Mouse (Mus musculus) intestine, postnatal 0 days (tissue): ENCODE measurements around the gene Ifng. TPM values are rescaled to one million over a fixed set of nuclear protein-coding genes. Genes with fewer than 3 reads are reported as not detected.

Experiments
- ATAC-seq: fragments of 200-750 bp; cut with Nextera tagmentation; 2 replicates; pipeline ENCODE4 v1.8.0; 2017; ENCODE audit warnings: mild to moderate bottlenecking, moderate TSS enrichment, moderate library complexity
- H3K27ac ChIP-seq: fragments of 300-500 bp; sonication (generic); 2 replicates; pipeline ENCODE4 v1.5.1; 2014; ENCODE audit warnings: mild to moderate bottlenecking, low read depth, low read length, moderate library complexity
- H3K27me3 ChIP-seq: fragments of 300-500 bp; sonication (generic); replicated peaks from 2 replicates; pipeline ENCODE4 v1.6.1; 2014; ENCODE audit warnings: low read length, mixed read lengths; ENCODE audit not compliant: control insufficient read depth, insufficient read depth
- H3K36me3 ChIP-seq: fragments of 300-500 bp; sonication (generic); 2 replicates; pipeline ENCODE4 v1.6.1; 2014; ENCODE audit warnings: mild to moderate bottlenecking, moderate library complexity; ENCODE audit not compliant: control insufficient read depth, insufficient read depth
- H3K4me1 ChIP-seq: fragments of 300-500 bp; sonication (generic); replicated peaks from 2 replicates; pipeline ENCODE4 v1.6.1; 2014; ENCODE audit warnings: antibody characterized with exemption, low read length, mixed read lengths; ENCODE audit not compliant: control insufficient read depth, insufficient read depth
- H3K4me2 ChIP-seq: fragments of 300-500 bp; sonication (generic); replicated peaks from 2 replicates; pipeline ENCODE4 v1.6.1; 2014; ENCODE audit warnings: low read depth, mild to moderate bottlenecking, moderate library complexity
- H3K4me3 ChIP-seq: fragments of 300-500 bp; sonication (generic); 2 replicates; pipeline ENCODE4 v1.5.1; 2014; ENCODE audit warnings: low read depth, low read length
- H3K9ac ChIP-seq: fragments of 300-500 bp; sonication (generic); 2 replicates; pipeline ENCODE4 v1.6.1; 2014; ENCODE audit warnings: mild to moderate bottlenecking, low read depth, low read length
- H3K9me3 ChIP-seq: fragments of 300-500 bp; sonication (generic); 2 replicates; pipeline ENCODE4 v1.6.1; 2016; ENCODE audit warnings: mixed run types; ENCODE audit not compliant: control insufficient read depth
- CTCF ChIP-seq: sonication (generic); IDR thresholded peaks from 2 replicates; pipeline ENCODE4 v1.5.1; 2016; ENCODE audit warnings: low read depth, mild to moderate bottlenecking, control low read depth, antibody characterized with exemption, moderate library complexity
- WGBS: fragments of 180-500 bp; shearing (Covaris S2); extraction: QIAGEN DNeasy Blood & Tissue Kit; methylation state at CpG from one replicate; pipeline ENCODE4 v1.1.7; 2014; 5-methylcytosine and 5-hydroxymethylcytosine counted together
- polyA plus RNA-seq: library from polyadenylated mRNA; unstranded; fragments of >200 nt; fragmentation: Nextera tagmentation; extraction: Ambion mirVana; gene quantifications from 2 replicates; pipeline ENCODE4 v1.2.1, GENCODE M21; 2015

Ifng gene
- polyA plus RNA-seq, 1 experiment from 2014 or later: not detected

DNA sequence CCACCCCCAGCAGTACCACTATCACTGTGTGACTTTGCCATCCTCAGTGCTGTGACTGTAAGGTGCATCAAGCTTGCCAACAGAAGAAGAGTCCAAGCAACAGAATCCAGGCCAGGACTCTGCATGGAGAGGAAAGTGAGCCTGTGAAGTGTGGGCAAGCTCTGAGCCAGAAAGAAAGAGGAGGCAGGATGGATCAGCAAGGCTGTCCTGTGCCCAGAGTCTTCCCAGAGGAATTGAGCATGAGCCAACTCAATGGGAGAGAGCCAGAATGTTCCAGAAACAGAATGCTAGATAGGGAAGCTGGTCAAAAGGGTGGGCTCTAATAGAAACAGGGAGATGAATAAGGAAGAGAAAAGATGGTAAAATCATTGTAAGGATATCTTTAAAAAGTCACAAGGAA is 19.9 kb upstream of the Ifng start:
- Histone ChIP-seq H3K27ac (no peak overlapping the region), H3K9ac (no peak overlapping the region), H3K9me3 (no peaks in the 10 kb centered on the region), H3K4me1 (no peaks in the 10 kb centered on the region), H3K36me3 (no peaks in the 10 kb centered on the region), H3K27me3 (no peaks in the 10 kb centered on the region), H3K4me2 (no peak overlapping the region), H3K4me3 (no peak overlapping the region)
- ATAC-seq: no peak
- TF ChIP-seq CTCF: no peak

DNA sequence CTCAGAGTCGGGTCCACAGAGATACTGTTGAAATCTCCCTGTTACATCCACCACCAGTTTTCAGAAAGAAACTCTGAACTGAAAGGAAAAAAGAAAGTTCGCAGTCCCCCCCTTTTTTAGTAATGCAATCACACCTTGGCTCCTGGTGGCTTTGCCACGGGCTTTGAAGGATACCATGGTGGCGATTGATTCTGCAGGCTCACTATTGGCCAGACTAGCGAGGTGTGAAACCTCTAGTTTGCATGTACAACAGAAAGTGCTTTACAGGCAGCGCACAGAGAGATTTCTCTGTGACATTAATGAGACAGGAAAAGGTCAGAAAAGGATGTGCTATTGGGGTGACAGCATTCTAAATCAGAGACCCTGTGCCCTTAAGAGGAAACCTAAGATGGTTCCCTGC is 5.3 kb upstream of the Ifng start:
- WGBS: 86% methylated on average over 6 of the region's 6 CpGs
- H3K9me3 ChIP-seq: no peaks in the 10 kb centered on the region

DNA sequence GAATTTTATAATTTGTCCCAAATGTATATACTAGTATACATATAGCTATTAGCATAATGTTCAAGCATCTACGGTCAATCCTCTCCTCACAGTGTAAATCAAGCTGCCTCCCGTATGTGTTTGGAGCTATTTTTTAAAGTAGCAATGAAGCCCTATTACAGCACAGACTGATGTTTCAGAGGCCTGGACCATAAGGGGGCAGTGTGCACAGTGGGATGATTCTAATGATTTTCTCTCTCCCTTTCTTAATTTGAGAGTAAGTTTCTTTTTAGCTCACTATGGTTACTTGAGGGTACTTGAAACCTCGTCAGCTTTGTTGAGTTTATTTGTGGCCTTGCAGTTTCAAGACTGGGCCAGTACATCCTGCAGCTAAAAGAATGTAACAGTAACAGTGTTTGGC is 1.1 kb downstream of the Ifng start:
- no peaks in the 10 kb centered on the region for H3K36me3 ChIP-seq
- no peaks in the 10 kb centered on the region for H3K9me3 ChIP-seq
- H3K4me1 ChIP-seq: no peaks in the 10 kb centered on the region
- H3K4me3 ChIP-seq: no peak overlapping the region
- 67% methylated on average over 3 of the region's 3 CpGs for WGBS
- no peak overlapping the region for H3K9ac ChIP-seq
- H3K27ac ChIP-seq: no peak overlapping the region
- no peaks in the 10 kb centered on the region for H3K27me3 ChIP-seq
- no peak for ATAC-seq
- H3K4me2 ChIP-seq: no peak overlapping the region
- TF ChIP-seq CTCF: peak; percentile 54

More for the DNA sequence above, 5.3 kb upstream of the Ifng start:
- no peak for ATAC-seq
- no peak overlapping the region for H3K9ac ChIP-seq
- H3K4me2 ChIP-seq: no peak overlapping the region
- TF ChIP-seq CTCF: no peak
- no peak overlapping the region for H3K4me3 ChIP-seq
- H3K27me3 ChIP-seq: no peaks in the 10 kb centered on the region
- no peak overlapping the region for H3K27ac ChIP-seq
- H3K36me3 ChIP-seq: no peaks in the 10 kb centered on the region
- no peaks in the 10 kb centered on the region for H3K4me1 ChIP-seq

DNA sequence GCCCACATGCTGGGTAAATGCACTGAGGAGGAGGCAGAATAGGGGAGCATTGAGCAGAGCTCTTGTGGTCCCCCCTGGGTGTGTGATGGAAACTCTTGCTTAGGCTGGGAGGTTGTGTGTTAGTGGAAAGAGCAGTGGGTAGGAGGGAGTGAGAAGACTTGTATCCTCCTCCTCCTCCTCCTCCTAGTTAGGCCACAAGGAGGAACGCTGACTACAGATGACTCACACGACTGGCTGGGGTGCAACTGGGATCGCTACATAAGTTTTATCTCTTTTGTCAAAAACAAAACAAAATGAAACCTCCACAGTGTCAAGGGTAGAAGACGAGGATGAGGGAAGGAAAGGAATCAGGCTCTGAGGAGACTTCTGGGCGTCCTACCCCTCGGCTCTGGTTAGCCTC is 2.2 kb downstream of the Ifng start:
- TF ChIP-seq CTCF: no peak
- Histone ChIP-seq H3K9ac (no peak overlapping the region), H3K9me3 (no peaks in the 10 kb centered on the region), H3K27me3 (no peaks in the 10 kb centered on the region), H3K27ac (no peak overlapping the region), H3K4me3 (no peak overlapping the region), H3K4me1 (no peaks in the 10 kb centered on the region), H3K36me3 (no peaks in the 10 kb centered on the region), H3K4me2 (no peak overlapping the region)
- 80% methylated on average over 6 of the region's 6 CpGs for WGBS
- ATAC-seq: no peak

DNA sequence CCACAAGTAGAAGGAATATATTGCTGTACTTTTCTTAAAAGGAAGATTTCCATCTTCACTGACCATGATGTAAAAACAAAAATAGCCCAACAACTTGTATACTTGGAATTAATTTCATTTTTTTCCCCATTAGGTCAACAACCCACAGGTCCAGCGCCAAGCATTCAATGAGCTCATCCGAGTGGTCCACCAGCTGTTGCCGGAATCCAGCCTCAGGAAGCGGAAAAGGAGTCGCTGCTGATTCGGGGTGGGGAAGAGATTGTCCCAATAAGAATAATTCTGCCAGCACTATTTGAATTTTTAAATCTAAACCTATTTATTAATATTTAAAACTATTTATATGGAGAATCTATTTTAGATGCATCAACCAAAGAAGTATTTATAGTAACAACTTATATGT is 4.2 kb downstream of the Ifng start:
- H3K27me3 ChIP-seq: no peaks in the 10 kb centered on the region
- no peaks in the 10 kb centered on the region for H3K9me3 ChIP-seq
- no peak overlapping the region for H3K4me2 ChIP-seq
- no peaks in the 10 kb centered on the region for H3K4me1 ChIP-seq
- H3K4me3 ChIP-seq: no peak overlapping the region
- H3K9ac ChIP-seq: no peak overlapping the region
- TF ChIP-seq CTCF: no peak
- 83% methylated on average over 6 of the region's 6 CpGs for WGBS
- ATAC-seq: no peak
- no peaks in the 10 kb centered on the region for H3K36me3 ChIP-seq
- no peak overlapping the region for H3K27ac ChIP-seq

DNA sequence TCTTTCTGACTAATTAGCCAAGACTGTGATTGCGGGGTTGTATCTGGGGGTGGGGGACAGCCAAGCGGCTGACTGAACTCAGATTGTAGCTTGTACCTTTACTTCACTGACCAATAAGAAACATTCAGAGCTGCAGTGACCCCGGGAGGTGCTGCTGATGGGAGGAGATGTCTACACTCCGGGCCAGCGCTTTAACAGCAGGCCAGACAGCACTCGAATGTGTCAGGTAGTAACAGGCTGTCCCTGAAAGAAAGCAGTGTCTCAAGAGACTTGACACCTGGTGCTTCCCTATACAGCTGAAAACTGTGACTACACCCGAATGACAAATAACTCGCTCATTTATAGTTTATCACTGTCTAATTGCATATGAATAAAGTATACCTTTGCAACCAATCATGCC is 4.7 kb downstream of the Ifng start:
- Histone ChIP-seq H3K9ac (no peak overlapping the region), H3K4me2 (no peak overlapping the region), H3K4me1 (no peaks in the 10 kb centered on the region), H3K27me3 (no peaks in the 10 kb centered on the region), H3K4me3 (no peak overlapping the region), H3K36me3 (no peaks in the 10 kb centered on the region), H3K9me3 (no peaks in the 10 kb centered on the region), H3K27ac (no peak overlapping the region)
- TF ChIP-seq CTCF: no peak
- 75% methylated on average over 8 of the region's 8 CpGs for WGBS
- ATAC-seq: no peak

DNA sequence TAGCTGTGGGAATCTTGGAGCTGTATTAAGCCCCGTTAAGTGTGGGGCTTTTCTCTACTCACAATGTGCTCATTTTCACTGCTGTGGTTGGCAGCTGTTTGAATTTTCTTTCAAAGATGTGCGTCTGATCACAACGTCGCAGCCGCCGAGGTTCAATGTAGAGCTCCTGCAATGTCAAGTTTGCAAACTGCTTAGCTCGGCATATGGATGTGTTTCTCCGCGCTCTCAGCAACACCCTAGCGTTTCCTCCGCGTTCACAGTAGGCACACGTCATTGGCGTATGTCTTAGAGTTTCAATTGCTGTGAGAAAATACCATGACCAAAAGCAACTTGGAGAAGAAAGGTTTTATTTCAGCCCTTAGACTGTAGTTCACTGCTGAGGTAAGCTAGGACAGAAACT is 5.1 kb downstream of the Ifng start:
- 87% methylated on average over 14 of the region's 14 CpGs for WGBS
- TF ChIP-seq CTCF: no peak

More for the DNA sequence above, 5.1 kb downstream of the Ifng start:
- Histone ChIP-seq H3K4me3 (no peak overlapping the region), H3K27me3 (no peaks in the 10 kb centered on the region), H3K9ac (no peak overlapping the region), H3K27ac (no peak overlapping the region), H3K36me3 (no peaks in the 10 kb centered on the region), H3K4me1 (no peaks in the 10 kb centered on the region), H3K9me3 (no peaks in the 10 kb centered on the region), H3K4me2 (no peak overlapping the region)
- no peak for ATAC-seq
